Mouse (Mus musculus): Measurements from ENCODE around the gene Mllt3. TPM values are rescaled to one million over a fixed set of nuclear protein-coding genes. Genes with fewer than 3 reads are reported as not detected.
A peak's percentile ranks its signal among the peaks of the same experiment; 100 is the strongest.

Gene Mllt3
- total RNA-seq, 1 experiment from 2014 or later, result 30.6 TPM

- ATAC-seq (replicated peaks; ENCODE audit: low read depth, poor library complexity, severe bottlenecking), result no peak
These were observed 196.9 kb downstream of the Mllt3 start for GRCm38 (mm10) chr4:87836257-87836656.

GRCm38 (mm10) chr4:87835191-87835590, 198.0 kb downstream of the Mllt3 start:
- no peak for ATAC-seq (replicated peaks; ENCODE audit: low read depth, poor library complexity, severe bottlenecking)

- no peak for ATAC-seq (replicated peaks; ENCODE audit: low read depth, poor library complexity, severe bottlenecking)
These were observed 198.9 kb downstream of the Mllt3 start for GRCm38 (mm10) chr4:87834310-87834709.

- ATAC-seq (replicated peaks; ENCODE audit: low read depth, poor library complexity, severe bottlenecking), result peak; percentile 58
These were observed 202.3 kb downstream of the Mllt3 start for GRCm38 (mm10) chr4:87830794-87831306.

GRCm38 (mm10) chr4:87829426-87830063, 203.6 kb downstream of the Mllt3 start:
- ATAC-seq (replicated peaks; ENCODE audit: low read depth, poor library complexity, severe bottlenecking), result peak; percentile 22; the same call in 1 of the 2 replicates

GRCm38 (mm10) chr4:87826336-87826735, 206.8 kb downstream of the Mllt3 start:
- ATAC-seq (replicated peaks; ENCODE audit: low read depth, poor library complexity, severe bottlenecking), result no peak

- no peak for ATAC-seq (replicated peaks; ENCODE audit: low read depth, poor library complexity, severe bottlenecking)
These were observed 209.5 kb downstream of the Mllt3 start for GRCm38 (mm10) chr4:87823623-87824022.

- ATAC-seq (replicated peaks; ENCODE audit: low read depth, poor library complexity, severe bottlenecking), result peak; percentile 63; the same call in 1 of the 2 replicates
These were observed 210.0 kb downstream of the Mllt3 start for GRCm38 (mm10) chr4:87823191-87823590.

GRCm38 (mm10) chr4:87820911-87821310, 212.3 kb downstream of the Mllt3 start:
- no peak for ATAC-seq (replicated peaks; ENCODE audit: low read depth, poor library complexity, severe bottlenecking)

GRCm38 (mm10) chr4:87819182-87819581, 214.0 kb downstream of the Mllt3 start:
- no peak for ATAC-seq (replicated peaks; ENCODE audit: low read depth, poor library complexity, severe bottlenecking)

- ATAC-seq (replicated peaks; ENCODE audit: low read depth, poor library complexity, severe bottlenecking), result no peak
These were observed 214.9 kb downstream of the Mllt3 start for GRCm38 (mm10) chr4:87818276-87818675.

GRCm38 (mm10) chr4:87815465-87816108, 217.6 kb downstream of the Mllt3 start:
- no peak for ATAC-seq (replicated peaks; ENCODE audit: low read depth, poor library complexity, severe bottlenecking)

- no peak for ATAC-seq (replicated peaks; ENCODE audit: low read depth, poor library complexity, severe bottlenecking)
These were observed 221.3 kb downstream of the Mllt3 start for GRCm38 (mm10) chr4:87811899-87812298.

- ATAC-seq (replicated peaks; ENCODE audit: low read depth, poor library complexity, severe bottlenecking), result peak; percentile 85
These were observed 226.8 kb downstream of the Mllt3 start for GRCm38 (mm10) chr4:87806196-87806987.

GRCm38 (mm10) chr4:87804576-87804975, 228.6 kb downstream of the Mllt3 start:
- no peak for ATAC-seq (replicated peaks; ENCODE audit: low read depth, poor library complexity, severe bottlenecking)

GRCm38 (mm10) chr4:87803313-87803712, 229.9 kb downstream of the Mllt3 start:
- ATAC-seq (replicated peaks; ENCODE audit: low read depth, poor library complexity, severe bottlenecking), result no peak

- ATAC-seq (replicated peaks; ENCODE audit: low read depth, poor library complexity, severe bottlenecking), result no peak
These were observed 231.0 kb downstream of the Mllt3 start for GRCm38 (mm10) chr4:87802140-87802539.

- no peak for ATAC-seq (replicated peaks; ENCODE audit: low read depth, poor library complexity, severe bottlenecking)
These were observed 231.8 kb downstream of the Mllt3 start for GRCm38 (mm10) chr4:87801332-87801731.

GRCm38 (mm10) chr4:87800276-87800675, 232.9 kb downstream of the Mllt3 start:
- 0 out of 2 replicates have a peak, but pooled peaks have one; percentile 29 for ATAC-seq (replicated peaks; ENCODE audit: low read depth, poor library complexity, severe bottlenecking)

- ATAC-seq (replicated peaks; ENCODE audit: low read depth, poor library complexity, severe bottlenecking), result no peak
These were observed 233.7 kb downstream of the Mllt3 start for GRCm38 (mm10) chr4:87799418-87799817.

GRCm38 (mm10) chr4:87795261-87795660, 237.9 kb downstream of the Mllt3 start:
- no peak for ATAC-seq (replicated peaks; ENCODE audit: low read depth, poor library complexity, severe bottlenecking)
